Mouse (Mus musculus) cortical plate, adult 2 months (tissue): Measurements from ENCODE around the gene Gm43518.

Source experiments
- CTCF ChIP-seq: fragments of 200-500 bp; IDR thresholded peaks from 2 replicates; pipeline ENCODE4 v1.5.1; 2011; ENCODE audit warnings: mild to moderate bottlenecking, control low read depth, low read length; ENCODE audit not compliant: insufficient read depth; ENCODE audit errors: extremely low read depth
- POLR2A ChIP-seq: fragments of 200-500 bp; IDR thresholded peaks from 2 replicates; pipeline ENCODE4 v1.6.1; 2011; ENCODE audit warnings: mild to moderate bottlenecking, low read length, control low read depth; ENCODE audit not compliant: insufficient read depth; ENCODE audit errors: extremely low read depth

DNA sequence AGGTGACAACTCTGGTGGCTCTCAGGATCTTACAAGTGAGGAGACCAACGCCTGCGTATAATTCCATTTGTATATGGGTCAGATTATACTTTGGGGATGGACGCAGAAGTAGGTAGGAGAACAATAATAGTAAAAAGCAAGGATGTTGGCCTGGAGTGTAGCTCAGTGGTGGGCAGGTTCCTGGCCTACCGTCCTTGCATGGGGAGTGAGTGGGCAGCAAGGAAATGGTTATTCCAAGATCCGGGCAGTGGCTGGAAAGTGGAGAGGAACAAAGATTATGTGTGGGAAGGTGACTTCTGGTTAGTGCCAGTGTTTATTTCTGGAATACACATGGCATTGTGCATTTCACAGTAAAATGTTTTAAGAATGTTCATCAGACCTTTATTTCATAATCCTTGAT lies 8.7 kb downstream of the Gm43518 start:
- TF ChIP-seq POLR2A (no peak), CTCF (no peak)
